Mouse (Mus musculus) E14TG2a.4 (cell line): Measurements from ENCODE around the gene Zc3h15.

ENCODE experiments used
- H3K27me3 ChIP-seq: 2 replicates; pipeline ENCODE4 v1.6.1; 2014; ENCODE audit warnings: low read length, control low read depth; ENCODE audit not compliant: insufficient read depth
- H3K36me3 ChIP-seq: 2 replicates; pipeline ENCODE4 v1.6.1; 2014; ENCODE audit warnings: low read length, control low read depth; ENCODE audit not compliant: insufficient read depth
- H3K4me1 ChIP-seq: replicated peaks from 2 replicates; pipeline ENCODE4 v1.6.1; 2014; ENCODE audit warnings: low read depth, low read length, control low read depth
- H3K4me3 ChIP-seq: replicated peaks from 2 replicates; pipeline ENCODE4 v1.5.1; 2014; ENCODE audit warnings: mild to moderate bottlenecking, low read length
- H3K9me3 ChIP-seq: 2 replicates; pipeline ENCODE4 v1.6.1; 2014; ENCODE audit warnings: low read length, control low read depth
- CTCF ChIP-seq: conservative IDR thresholded peaks from 2 replicates; pipeline ENCODE4 v1.5.1; 2014; ENCODE audit warnings: low read length
- NANOG ChIP-seq: IDR thresholded peaks from 2 replicates; pipeline ENCODE4 v1.6.1; 2014; ENCODE audit warnings: borderline replicate concordance, low read length, mixed read lengths
- POU5F1 ChIP-seq: IDR thresholded peaks from 2 replicates; pipeline ENCODE4 v1.6.1; 2014; ENCODE audit warnings: low read length, borderline replicate concordance

Gene Zc3h15

GRCm38 (mm10) chr2:83644276-83645252 lies at the start of gene Zc3h15:
TSS of gene Zc3h15 (plus strand) at chr2:83644435.
- TF ChIP-seq POU5F1 (no peak), CTCF (no peak), NANOG (no peak)
- Histone ChIP-seq H3K36me3 (peaks cover 18% of the 10 kb centered on the region; the same call in 1 of the 2 replicates), H3K4me1 (peaks cover 41% of the 10 kb centered on the region), H3K27me3 (no peaks in the 10 kb centered on the region), H3K4me3 (peak within 1 kb of the TSS; percentile 93), H3K9me3 (no peaks in the 10 kb centered on the region)

DNA sequence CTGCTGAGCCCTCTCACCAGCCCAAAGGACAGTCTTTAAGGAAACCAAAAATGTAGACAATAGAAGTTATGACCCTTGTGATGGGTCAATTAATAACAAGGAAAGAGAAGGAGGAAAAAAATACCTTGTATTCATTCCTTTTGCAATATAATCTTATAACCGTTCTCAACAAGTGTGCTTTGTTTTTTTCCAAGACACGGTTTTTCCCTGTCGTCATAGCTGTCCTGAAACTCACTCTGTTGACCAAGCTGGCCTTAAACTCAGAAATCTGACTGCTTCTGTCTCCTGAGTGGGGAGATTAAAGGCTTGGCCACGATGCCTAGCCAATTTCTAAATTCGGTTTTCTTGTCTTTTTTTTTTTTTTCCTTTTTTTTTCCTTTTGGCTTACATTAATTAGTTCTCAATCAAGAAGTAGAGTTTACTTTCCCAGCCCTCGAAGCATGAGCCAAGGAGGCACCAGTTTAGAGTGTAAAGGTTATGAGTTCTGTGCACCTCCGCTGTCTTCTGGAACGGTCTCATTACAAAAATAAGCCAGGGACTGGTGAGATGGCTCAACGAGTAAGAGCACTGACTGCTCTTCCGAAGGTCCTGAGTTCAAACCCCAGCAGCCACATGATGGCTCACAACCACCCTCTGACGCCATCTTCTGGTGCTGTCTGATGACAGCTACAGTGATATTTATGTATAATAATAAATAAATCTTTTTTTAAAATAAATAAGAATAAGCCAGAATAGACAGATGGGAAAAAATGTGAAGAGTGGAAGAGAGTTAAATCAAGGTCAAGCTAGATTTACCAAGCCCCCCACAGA lies 23.5 kb upstream of the Zc3h15 start:
- H3K36me3 ChIP-seq, result no peaks in the 10 kb centered on the region
- TF ChIP-seq POU5F1 (no peak), NANOG (no peak)
- no peaks in the 10 kb centered on the region for H3K4me1 ChIP-seq
- H3K4me3 ChIP-seq, result no peak overlapping the region
- no peaks in the 10 kb centered on the region for H3K27me3 ChIP-seq
- H3K9me3 ChIP-seq, result peaks cover 2% of the 10 kb centered on the region; the same call in 1 of the 2 replicates

GRCm38 (mm10) chr2:83621511-83621910 lies 22.7 kb upstream of the Zc3h15 start:
- H3K27me3 ChIP-seq, result no peaks in the 10 kb centered on the region
- no peaks in the 10 kb centered on the region for H3K9me3 ChIP-seq
- no peaks in the 10 kb centered on the region for H3K36me3 ChIP-seq
- H3K4me3 ChIP-seq, result no peak overlapping the region
- TF ChIP-seq CTCF, result no peak
- TF ChIP-seq POU5F1, result no peak
- TF ChIP-seq NANOG, result no peak
- no peaks in the 10 kb centered on the region for H3K4me1 ChIP-seq

DNA sequence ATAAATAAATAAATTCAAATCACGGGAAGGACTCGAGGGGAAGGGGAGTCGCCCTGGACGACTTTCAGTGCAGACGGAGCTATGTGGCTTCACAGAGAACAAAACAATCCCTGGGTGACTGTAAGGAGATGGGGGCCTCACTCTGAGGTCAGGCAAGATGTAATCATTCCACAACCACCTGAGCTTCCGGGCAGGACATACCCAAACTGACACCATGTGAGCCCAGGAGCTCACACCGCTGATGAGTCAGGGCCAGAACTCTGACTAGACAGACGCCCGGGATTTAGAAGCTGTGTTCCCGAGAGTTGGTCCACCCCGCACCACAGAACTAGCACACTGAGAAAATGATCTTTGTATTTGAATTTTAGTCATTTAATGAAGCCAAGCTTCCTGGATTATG lies 21.4 kb upstream of the Zc3h15 start:
- no peak for TF ChIP-seq NANOG
- no peak for TF ChIP-seq CTCF
- no peak for TF ChIP-seq POU5F1
- Histone ChIP-seq H3K9me3 (no peaks in the 10 kb centered on the region), H3K4me3 (no peak overlapping the region), H3K4me1 (no peaks in the 10 kb centered on the region), H3K36me3 (no peaks in the 10 kb centered on the region), H3K27me3 (no peaks in the 10 kb centered on the region)

GRCm38 (mm10) chr2:83624045-83624444 lies 20.2 kb upstream of the Zc3h15 start:
- Histone ChIP-seq H3K27me3 (no peaks in the 10 kb centered on the region), H3K9me3 (no peaks in the 10 kb centered on the region), H3K36me3 (no peaks in the 10 kb centered on the region), H3K4me1 (no peaks in the 10 kb centered on the region), H3K4me3 (no peak overlapping the region)
- TF ChIP-seq POU5F1 (no peak), CTCF (no peak), NANOG (no peak)

DNA sequence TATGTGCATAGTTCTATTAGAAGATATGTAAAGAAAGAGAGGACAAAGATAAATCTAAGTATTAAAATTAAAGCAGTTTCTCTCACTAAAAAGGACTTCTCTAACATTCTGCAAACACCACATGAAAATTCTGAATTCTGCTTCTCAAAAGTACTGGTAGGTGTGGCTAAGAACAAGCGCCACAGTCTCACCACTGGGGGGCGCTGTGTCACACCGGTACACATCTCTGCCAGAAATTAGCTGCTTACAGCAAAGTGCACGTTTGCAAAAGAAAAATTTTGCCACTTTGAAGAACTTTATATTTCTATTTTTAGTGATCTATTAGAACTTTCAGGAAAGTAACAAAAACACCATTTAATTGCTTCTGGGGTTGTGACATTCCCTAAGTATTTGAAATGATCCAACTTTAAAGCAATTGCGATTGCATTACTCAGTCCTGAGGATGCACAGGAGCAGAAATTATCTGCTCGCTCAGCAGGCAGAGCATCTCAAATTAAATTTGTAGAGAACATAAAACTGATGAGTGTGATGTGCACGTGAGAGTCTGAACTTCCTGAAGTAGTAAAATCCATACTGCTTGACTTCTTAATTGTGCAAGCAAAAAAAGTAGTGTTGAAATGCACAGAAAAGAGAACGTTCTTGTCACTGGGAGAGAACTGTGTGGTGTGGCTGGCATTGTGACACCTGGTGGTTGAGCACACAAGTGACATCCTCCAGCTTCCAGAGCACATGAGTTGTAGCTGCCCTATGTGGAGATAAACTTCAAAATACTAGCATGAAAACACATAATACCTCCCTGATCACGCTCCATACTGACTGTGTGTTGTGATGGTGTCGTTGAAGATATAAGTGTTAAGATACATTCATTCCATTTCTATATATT lies 18.8 kb upstream of the Zc3h15 start:
- no peak overlapping the region for H3K4me3 ChIP-seq
- H3K9me3 ChIP-seq, result no peaks in the 10 kb centered on the region
- no peaks in the 10 kb centered on the region for H3K27me3 ChIP-seq
- H3K4me1 ChIP-seq, result no peaks in the 10 kb centered on the region
- H3K36me3 ChIP-seq, result no peaks in the 10 kb centered on the region
- TF ChIP-seq NANOG, result no peak
- TF ChIP-seq CTCF, result peak; percentile 90

DNA sequence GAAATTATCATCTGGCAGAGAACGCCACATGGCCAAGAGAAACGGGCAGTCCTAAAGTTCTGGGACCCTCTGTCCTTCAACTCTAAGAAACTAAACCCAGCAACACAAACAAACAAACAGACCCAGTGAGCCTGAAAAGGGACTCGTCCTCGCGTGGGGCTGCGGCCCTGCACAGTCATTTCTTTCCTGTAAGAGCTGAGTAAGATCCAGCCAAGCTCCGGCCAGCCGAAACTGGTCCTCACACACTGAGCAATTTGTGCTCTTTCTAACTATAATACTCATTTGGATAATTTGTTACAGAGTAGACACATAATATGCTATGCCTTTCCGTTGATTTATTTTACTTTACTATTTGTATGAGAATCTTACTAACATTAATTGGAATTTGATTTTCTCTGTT lies 17.4 kb upstream of the Zc3h15 start:
- Histone ChIP-seq H3K4me3 (no peak overlapping the region), H3K9me3 (no peaks in the 10 kb centered on the region), H3K36me3 (no peaks in the 10 kb centered on the region), H3K27me3 (no peaks in the 10 kb centered on the region), H3K4me1 (no peaks in the 10 kb centered on the region)
- no peak for TF ChIP-seq POU5F1
- no peak for TF ChIP-seq CTCF
- no peak for TF ChIP-seq NANOG

DNA sequence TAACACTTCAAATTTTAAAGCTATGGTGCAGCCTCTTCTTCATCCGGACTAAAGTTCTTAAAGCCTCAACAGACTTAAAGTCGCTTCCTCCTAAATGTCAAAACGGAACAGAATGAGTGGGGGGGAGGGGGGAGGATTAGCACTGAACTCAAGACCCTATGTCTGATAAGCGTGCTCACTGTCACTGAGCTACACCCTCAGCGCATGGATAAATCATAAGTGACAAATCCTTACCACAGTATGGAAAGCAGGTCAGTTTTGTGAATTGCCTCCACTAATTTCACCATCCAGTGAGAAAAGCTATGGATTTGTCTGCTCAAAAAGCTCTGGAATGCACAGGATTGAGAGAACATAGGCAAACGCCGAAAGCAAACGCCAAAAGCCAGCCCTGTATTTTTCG lies 16.7 kb upstream of the Zc3h15 start:
- Histone ChIP-seq H3K4me1 (no peaks in the 10 kb centered on the region), H3K27me3 (no peaks in the 10 kb centered on the region), H3K4me3 (no peak overlapping the region), H3K9me3 (no peaks in the 10 kb centered on the region), H3K36me3 (no peaks in the 10 kb centered on the region)
- TF ChIP-seq CTCF (no peak), POU5F1 (no peak), NANOG (no peak)
